Mouse (Mus musculus) bone marrow, adult 2 months (tissue): ENCODE measurements at regions not wholly inside any gene's neighbourhood (a gene's known extent, or its start where the extent isn't known, plus 50 kb on each side); places are given as distances from the start of the nearest gene placed in this dataset.

Source experiments
- CTCF ChIP-seq: fragments of 200-500 bp; IDR thresholded peaks from 2 replicates; pipeline ENCODE4 v1.5.1; 2011; ENCODE audit warnings: low read length, control low read depth; ENCODE audit not compliant: control insufficient read depth, insufficient read depth
- POLR2A ChIP-seq: fragments of 200-500 bp; IDR thresholded peaks from 2 replicates; pipeline ENCODE4 v1.6.1; 2011; ENCODE audit warnings: low read depth, mild to moderate bottlenecking, control low read depth, low read length, borderline replicate concordance; ENCODE audit not compliant: control insufficient read depth

GRCm38 (mm10) chr9:113340036-113340435 lies 368.0 kb downstream of the Pdcd6ip start:
- no peak for TF ChIP-seq CTCF
- no peak for TF ChIP-seq POLR2A
